Mouse (Mus musculus): ENCODE results near the gene Rab13. TPM values are rescaled to one million over a fixed set of nuclear protein-coding genes. Genes with fewer than 3 reads are reported as not detected.
"Not testable (repeated sequence)": the region's sequence is repeated elsewhere in the genome, so short reads cannot be mapped to it uniquely, and the experiment has no call there.

The Rab13 gene
- total RNA-seq, 2 experiments from 2014 or later, result 12.3 to 14.4 TPM

DNA sequence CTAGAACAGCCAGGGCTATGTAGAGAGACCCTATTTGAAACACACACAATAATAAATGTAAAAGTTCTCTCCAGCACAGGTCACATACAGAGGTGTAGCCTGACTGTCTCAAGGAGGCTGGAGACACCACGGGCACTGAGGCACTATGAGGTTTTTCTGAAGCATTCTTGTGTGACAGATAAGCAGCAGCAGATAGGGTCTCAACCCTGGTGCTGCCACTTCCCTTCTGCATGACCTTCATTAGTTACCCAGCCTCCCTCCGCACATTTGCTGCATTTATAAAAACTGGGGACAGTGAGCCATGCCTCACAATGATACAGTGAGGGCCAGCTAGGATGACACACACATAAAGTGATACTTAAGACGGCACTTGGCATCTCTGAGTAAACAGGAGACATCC is 9.4 kb downstream of the Rab13 start:
- intact Hi-C loops (cut with DNase I), result no loop called here
- DNase-seq, result no peak

DNA sequence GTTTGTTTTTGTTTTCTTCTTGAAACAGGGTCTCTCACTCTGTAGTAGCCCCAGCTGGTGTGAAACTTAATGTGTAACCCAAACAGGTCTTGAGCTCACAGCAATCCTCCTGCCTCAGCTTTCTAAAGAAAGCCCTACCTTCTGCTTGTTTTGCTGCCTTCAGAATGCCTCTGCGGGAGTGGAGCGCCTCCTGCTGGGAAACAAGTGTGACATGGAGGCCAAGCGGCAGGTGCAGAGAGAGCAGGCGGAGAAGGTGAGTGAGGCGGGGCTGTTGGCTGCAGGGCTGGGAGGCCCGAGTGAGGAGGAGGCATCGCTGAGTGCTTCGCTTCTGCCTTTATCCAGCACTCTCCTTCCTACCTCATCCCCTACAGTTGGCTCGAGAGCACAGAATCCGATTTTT is 10.8 kb downstream of the Rab13 start:
- no peak for DNase-seq
- intact Hi-C loops (cut with DNase I), result no loop called here

- no peak for DNase-seq
- intact Hi-C loops (cut with DNase I), result no loop called here
These were observed 17.6 kb downstream of the Rab13 start for GRCm38 (mm10) chr3:90231075-90231474.

DNA sequence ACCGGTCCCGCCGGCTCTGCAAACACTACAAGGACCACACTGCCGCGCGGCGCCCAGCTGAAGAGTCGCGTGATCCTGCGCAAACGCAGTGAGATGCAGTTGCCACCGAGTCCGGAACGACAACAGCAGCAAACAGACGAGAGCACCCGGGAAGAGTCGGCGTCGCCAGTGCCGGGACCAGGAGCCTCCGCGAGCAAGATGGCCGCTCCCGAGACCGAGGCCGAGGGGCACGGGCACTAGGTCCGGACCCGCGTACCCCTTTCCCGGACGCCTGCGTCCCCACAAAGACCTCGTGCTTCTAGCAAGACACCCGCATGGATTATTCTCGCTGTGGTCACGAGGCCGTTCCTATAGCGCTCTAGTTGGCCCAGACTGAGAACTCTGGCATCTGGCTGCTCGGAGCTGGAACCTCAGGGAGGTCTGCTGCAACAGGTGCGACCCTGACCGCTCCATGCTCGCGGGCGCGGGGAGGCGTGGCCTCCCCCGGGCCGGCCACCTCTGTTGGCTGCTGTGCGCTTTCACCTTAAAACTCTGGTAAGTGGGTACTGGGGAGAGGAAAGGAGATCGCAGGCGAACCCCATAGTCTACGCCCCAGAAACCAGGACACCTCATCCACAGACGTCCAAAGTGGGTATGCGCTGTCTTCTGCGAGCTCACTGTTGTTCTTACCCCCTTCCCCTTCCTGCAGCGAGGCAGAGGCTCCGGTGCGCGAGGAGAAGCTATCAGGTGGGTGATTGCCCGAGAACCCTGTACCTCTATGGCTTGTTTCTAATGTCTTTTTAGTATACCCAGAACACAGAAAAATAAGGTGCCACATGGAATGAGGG is 18.2 kb downstream of the Rab13 start, which contains the start of gene Jtb:
Jtb (plus strand) TSS at position 91 of the 827 bp plus-strand sequence.
- intact Hi-C loops (cut with DNase I), result loop anchor here (2.0 kb wide), 1 partner anchor 17 kb away; the partner anchor contains the start of gene Slc39a1
- DNase-seq, result peak; percentile 95 to 96

GRCm38 (mm10) chr3:90241251-90241650 is 27.8 kb downstream of the Rab13 start:
- intact Hi-C loops (cut with DNase I), result no loop called here
- DNase-seq, result no peak

DNA sequence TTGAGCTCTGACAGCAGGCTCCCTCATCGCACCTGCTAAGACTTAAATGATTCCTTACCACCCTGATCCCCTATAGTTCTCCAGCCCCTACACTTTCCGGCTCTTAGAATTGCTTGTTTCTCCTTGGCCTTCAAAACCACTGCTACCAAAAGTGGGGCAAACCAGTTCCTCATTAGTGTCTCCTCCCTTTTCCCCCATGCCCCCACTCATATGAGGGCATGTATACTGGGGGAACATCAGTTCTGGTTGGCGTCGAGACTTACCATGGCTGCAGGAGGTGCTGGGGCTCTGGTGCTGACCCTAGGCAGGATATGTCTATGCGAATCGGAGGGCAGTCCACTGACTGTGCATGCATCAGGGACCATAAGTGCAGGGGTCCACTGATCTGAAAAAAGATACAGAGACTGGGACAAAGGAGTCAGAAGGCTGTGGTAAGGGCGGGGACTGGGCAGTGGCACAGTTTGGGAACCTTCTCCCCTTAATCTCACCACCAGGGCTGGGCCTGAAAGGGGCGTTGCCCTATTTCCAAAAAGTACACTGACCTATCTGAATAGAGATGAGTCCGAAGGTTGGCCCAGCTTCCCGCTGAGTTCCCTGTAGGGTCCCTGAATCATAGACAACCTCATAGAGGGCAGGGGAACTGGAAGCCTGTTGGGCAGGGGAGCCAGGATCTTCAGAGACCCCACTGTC is 28.3 kb downstream of the Rab13 start:
- no peak for DNase-seq
- intact Hi-C loops (cut with DNase I), result no loop called here

- peak; percentile 68 to 75 for DNase-seq
- intact Hi-C loops (cut with DNase I), result no loop called here
These were observed 29.7 kb downstream of the Rab13 start, which contains the start of gene Creb3l4 for GRCm38 (mm10) chr3:90242984-90243775. Creb3l4 (minus strand) TSS chr3:90243512.

DNA sequence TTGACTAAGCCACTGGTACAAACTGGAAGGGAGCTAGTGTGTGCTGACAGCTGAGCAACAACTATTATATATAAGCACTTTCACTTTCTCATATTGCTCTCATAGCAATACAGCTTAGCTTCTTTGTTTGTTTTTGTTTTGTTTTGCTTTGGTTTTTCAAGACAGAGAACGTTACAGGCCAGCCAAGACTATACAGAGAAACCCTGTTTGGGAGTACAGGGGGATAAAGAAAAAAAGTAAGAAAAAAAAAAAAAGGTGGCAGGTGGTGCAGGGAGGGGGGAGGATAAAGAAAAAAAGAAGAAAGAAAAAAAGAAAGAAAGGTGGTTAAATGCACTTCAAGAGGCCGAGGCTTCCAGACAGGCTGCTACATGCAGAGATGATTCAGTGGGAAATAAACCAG is 31.9 kb downstream of the Rab13 start:
- no peak for DNase-seq
- intact Hi-C loops (cut with DNase I), result no loop called here

DNA sequence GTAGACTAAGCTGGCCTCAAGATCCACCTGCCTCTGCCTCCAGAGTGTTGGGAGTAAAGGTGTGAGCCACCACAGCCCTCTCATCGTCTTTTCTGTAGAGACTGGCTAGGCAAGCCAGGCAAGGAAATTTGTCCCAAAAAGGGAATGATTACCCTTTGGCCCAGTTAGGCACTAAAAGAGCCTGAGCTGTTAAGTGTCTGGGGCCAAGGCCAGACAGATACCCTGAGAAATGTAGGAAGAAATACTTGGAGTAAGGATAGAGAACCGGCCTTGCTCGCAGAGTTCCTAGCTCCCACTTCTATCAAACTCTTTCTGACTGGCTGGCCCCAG is 34.1 kb downstream of the Rab13 start:
- DNase-seq, result no peak
- intact Hi-C loops (cut with DNase I), result loop anchor here (2.0 kb wide), 1 partner anchor 27 kb away; no protein-coding TSS in a partner anchor

DNA sequence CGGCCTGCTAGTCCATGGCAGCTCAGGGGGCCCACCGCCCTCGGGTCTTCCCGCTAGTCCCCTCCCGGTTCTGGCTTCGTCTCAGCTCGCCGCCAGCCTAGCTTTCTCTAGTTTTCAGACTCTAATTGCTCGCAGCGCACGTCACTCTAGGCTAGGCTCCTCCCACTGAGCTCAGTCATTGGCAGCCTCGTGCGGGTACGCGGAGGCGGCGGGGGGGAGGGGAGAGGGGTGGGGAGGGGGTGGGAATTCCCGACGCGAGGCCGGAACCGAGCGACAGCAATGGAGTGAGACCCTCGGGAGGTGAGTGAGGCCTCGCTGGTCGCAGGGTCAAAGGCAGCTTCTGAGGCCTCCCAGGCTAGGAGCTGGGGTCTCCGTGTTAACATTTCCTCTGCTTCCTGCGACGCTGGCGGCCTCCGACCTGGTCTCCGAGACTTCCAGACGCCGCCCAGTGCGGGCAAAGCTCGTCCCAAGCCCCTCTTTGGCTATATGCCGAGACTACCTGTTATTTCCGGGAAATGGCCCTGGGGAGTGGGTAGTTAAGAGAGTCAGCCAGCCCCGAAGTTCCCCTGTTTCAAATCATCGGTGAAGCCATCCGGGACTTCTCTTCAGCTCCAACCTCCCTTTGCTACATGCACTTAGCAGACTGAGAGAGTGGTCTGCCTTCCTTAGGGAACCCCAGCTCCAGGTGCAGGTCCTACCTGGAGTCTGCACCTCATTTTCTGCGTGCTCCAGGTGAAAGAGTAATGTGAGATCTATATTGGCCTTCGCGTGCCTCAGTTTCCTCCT is 34.7 kb downstream of the Rab13 start, which contains the start of gene Slc39a1:
Slc39a1 (plus strand) TSS at position 213 of the 786 bp plus-strand sequence.
- intact Hi-C loops (cut with DNase I), result loop anchor here (2.0 kb wide), 2 partner anchors 15 to 27 kb away; no protein-coding TSS in a partner anchor
- peak; percentile 96 to 97 for DNase-seq

GRCm38 (mm10) chr3:90248746-90249100 is 35.2 kb downstream of the Rab13 start:
- intact Hi-C loops (cut with DNase I), result loop anchor here (2.0 kb wide), 1 partner anchor 16 kb away; no protein-coding TSS in a partner anchor

GRCm38 (mm10) chr3:90250791-90251190 is 37.3 kb downstream of the Rab13 start:
- DNase-seq, result peak in 1 of 2 experiments; percentile 19
- intact Hi-C loops (cut with DNase I), result no loop called here

More at GRCm38 (mm10) chr3:90248746-90249100, 35.2 kb downstream of the Rab13 start:
- peak; percentile 68 to 69 for DNase-seq

DNA sequence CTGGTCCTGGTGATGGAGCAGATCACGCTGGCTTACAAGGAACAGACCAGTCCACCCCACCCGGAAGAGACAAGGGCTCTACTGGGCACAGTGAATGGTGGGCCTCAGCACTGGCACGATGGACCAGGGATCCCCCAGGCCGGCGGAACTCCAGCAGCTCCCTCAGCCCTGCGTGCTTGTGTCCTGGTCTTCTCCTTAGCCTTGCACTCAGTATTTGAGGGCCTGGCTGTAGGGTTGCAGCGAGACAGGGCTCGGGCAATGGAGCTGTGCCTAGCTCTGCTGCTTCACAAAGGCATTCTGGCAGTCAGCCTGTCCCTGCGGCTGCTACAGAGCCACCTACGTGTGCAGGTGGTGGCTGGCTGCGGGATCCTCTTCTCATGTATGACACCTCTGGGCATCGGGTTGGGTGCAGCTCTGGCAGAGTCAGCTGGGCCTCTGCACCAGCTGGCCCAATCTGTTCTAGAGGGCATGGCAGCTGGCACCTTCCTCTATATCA is 38.3 kb downstream of the Rab13 start:
- DNase-seq; intact Hi-C loops (cut with DNase I): not testable (repeated sequence)

DNA sequence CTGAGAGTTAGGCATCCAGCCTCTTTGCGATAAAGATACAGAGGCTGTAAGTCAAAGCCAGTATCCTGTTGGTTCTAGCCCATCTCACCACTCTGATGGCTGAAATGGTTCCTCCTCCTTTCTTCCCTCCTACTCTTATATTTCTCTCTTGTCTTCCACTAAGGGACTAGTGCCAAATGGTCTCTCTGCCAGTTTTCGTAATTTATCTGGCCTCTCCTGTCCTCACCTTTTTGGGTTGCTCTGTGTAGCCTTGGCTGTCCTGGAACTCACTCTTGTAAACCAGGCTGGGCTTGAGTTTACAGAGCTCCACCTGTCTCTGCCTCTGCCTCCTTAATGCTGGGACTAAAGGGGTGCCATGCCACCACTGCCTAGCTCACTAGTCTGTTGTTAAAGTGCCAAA is 39.2 kb downstream of the Rab13 start:
- intact Hi-C loops (cut with DNase I), result not testable (repeated sequence)
- DNase-seq, result peak in 1 of 2 experiments; percentile 24

DNA sequence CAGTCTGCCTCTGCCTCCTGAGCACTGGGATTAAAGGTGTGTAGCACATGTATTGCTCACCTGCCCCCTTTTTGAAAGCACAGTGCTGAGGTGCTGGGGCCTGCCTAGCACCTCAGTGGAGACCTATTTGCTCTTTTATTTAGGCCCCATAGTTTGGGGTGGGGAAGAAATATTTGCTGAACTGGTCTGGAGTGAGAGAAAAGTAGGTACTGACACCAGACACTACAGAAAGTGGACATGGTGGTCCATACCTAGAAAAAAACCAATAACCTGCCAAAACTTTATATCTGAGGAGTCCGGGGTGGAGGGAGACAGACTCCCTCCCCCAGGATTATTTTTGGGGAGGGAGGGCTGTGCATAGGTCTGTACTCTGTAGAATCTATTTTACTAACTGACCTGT is 39.7 kb downstream of the Rab13 start:
- intact Hi-C loops (cut with DNase I); DNase-seq: not testable (repeated sequence)

DNA sequence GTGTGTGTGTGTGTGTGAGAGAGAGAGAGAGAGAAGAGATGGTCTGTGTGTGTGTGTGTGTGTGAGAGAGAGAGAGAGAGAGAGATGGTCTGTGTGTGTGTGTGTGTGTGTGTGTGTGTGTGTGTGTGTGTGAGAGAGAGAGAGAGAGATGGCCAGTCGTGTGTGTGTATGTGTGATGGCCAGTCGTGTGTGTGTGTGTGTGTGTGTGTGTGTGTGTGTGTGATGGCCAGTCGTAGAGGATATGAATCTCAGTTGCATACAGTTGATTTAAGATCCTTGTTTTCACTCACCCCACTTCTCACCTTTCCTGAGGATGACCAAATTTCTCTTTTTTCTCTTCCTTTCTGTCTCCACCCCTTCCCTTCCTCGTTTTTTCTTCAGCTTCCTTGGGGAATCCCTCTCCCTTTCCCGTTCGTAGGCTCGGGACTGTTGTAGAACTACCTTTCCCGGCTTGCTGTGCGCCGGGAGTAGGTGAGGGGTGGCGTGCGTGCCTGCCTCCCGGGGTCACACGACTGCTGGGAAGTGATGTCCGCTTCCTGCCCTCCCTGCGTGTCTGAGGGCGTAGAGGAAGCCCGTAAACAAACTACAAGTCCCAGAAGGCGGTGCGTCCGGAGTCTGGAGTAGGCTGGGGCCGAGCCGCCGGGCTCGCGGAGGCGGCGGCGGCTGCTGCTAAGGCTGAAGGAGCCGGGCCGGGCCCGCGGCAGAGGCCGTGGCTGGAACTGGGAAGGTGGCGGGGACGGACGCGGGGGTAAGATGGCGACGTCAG is 40.3 kb downstream of the Rab13 start, which contains the start of gene Crtc2:
Crtc2 (plus strand) TSS at position 511 of the 766 bp plus-strand sequence.
- peak; percentile 97 for DNase-seq
- intact Hi-C loops (cut with DNase I), result no loop called here

- intact Hi-C loops (cut with DNase I), result no loop called here
- no peak for DNase-seq
These were observed 41.1 kb downstream of the Rab13 start for GRCm38 (mm10) chr3:90254419-90255193.

GRCm38 (mm10) chr3:90255194-90255565 is 41.7 kb downstream of the Rab13 start:
- intact Hi-C loops (cut with DNase I), result no loop called here
- no peak for DNase-seq
